ENCODE assay signal across 12 mouse cellular contexts in genomic region chr2:179698196-179698985, GRCm38 (mm10).
DNase-seq lines count a peak whose midpoint lies in the region; ATAC-seq and TF ChIP-seq lines count a peak whose summit lies in the region.
"Had no signal": no experiment of that assay in that cellular context is flagged by ENCODE, and none has a peak within 500 bp of the region (broad histone marks: within the 10 kb centered on the region; RNA-seq: fewer than 3 reads in every experiment).

No protein-coding gene starts in this region.

- no peak for TF ChIP-seq EP300 in liver, postnatal 0 days (IDR thresholded peaks at IDR 0.05; ENCODE audit: low read depth)

- no peaks in the 10 kb centered on the region for H3K36me3 ChIP-seq in liver, postnatal 0 days (replicated peaks; ENCODE audit: insufficient read depth, low read length)
- H3K36me3 ChIP-seq in limb, embryonic 10.5 days = no peaks in the 10 kb centered on the region
- H3K36me3 ChIP-seq: embryonic facial prominence, embryonic 12.5 days had no signal

- H3K4me1 ChIP-seq in liver, postnatal 0 days (ENCODE audit: insufficient read depth) = no peaks in the 10 kb centered on the region
- peaks cover 32% of the 10 kb centered on the region for H3K4me1 ChIP-seq in limb, embryonic 10.5 days

- peak; percentile 54 for DNase-seq in adrenal gland, postnatal 10 days
- no peak for DNase-seq in adrenal gland, postnatal 4 days (ENCODE audit: low spot score in 2 of 2)
- DNase-seq in liver = peak; percentile 31
- DNase-seq in liver, postnatal 0 days = no peak
- DNase-seq in cerebellum, adult 9-11 months = peak; percentile 54
- DNase-seq in limb, embryonic 10.5 days (ENCODE audit: low spot score) = peak; percentile 86
- DNase-seq in left cerebral cortex, adult 9 months (ENCODE audit: low spot score in 2 of 2) = no peak
- DNase-seq: thymus, postnatal 14 days had no signal

- H3K27me3 ChIP-seq in liver, postnatal 0 days (ENCODE audit: insufficient read depth, low read length) = no peaks in the 10 kb centered on the region
- peaks cover 4% of the 10 kb centered on the region for H3K27me3 ChIP-seq in limb, embryonic 10.5 days (ENCODE audit: low read depth, poor library complexity, severe bottlenecking)
- H3K27me3 ChIP-seq: embryonic facial prominence, embryonic 12.5 days had no signal

- ATAC-seq in liver, postnatal 0 days = no peak
- ATAC-seq in erythroblast, adult 5-6 weeks (replicated peaks; ENCODE audit: low FRiP score, poor library complexity, severe bottlenecking) = no peak
- ATAC-seq: Patski had no signal

- no peak overlapping the region for H3K9ac ChIP-seq in liver, postnatal 0 days (replicated peaks)
- H3K9ac ChIP-seq: embryonic facial prominence, embryonic 12.5 days had no signal

- no peaks in the 10 kb centered on the region for H3K9me3 ChIP-seq in liver, postnatal 0 days (ENCODE audit: low read length)
- H3K9me3 ChIP-seq in limb, embryonic 10.5 days (replicated peaks) = no peaks in the 10 kb centered on the region
- H3K9me3 ChIP-seq: embryonic facial prominence, embryonic 12.5 days had no signal

- TF ChIP-seq CTCF in liver, postnatal 0 days (IDR thresholded peaks at IDR 0.05; ENCODE audit: low read depth) = no peak

- H3K27ac ChIP-seq in liver, postnatal 0 days (ENCODE audit: low read depth) = no peak overlapping the region
- no peak overlapping the region for H3K27ac ChIP-seq in limb, embryonic 10.5 days
- H3K27ac ChIP-seq: embryonic facial prominence, embryonic 12.5 days; layer of hippocampus, adult 2 months had no signal

- 47% methylated on average over 12 of the region's 12 CpGs for WGBS in liver, postnatal 0 days (ENCODE audit: insufficient replicate concordance)
- 62% methylated on average over 12 of the region's 12 CpGs for WGBS in limb, embryonic 10.5 days

- no peak overlapping the region for H3K4me2 ChIP-seq in liver, postnatal 0 days (ENCODE audit: low read depth, low read length)
- H3K4me2 ChIP-seq: embryonic facial prominence, embryonic 12.5 days had no signal

- no peak overlapping the region for H3K4me3 ChIP-seq in liver, postnatal 0 days (ENCODE audit: low read depth, low read length)
- H3K4me3 ChIP-seq in limb, embryonic 10.5 days = no peak overlapping the region
- H3K4me3 ChIP-seq: embryonic facial prominence, embryonic 12.5 days; layer of hippocampus, adult 2 months had no signal

Comparison
In these comparisons a context has a peak if more than half of its experiments do, and no peak if none do; other contexts are left out.
1. DNase-seq: peak in adrenal gland, postnatal 10 days (single experiment), liver (single experiment), cerebellum, adult 9-11 months (single experiment) and limb, embryonic 10.5 days (single experiment); none in adrenal gland, postnatal 4 days (0 of 2), liver, postnatal 0 days (single experiment) and left cerebral cortex, adult 9 months (0 of 2).